Mouse (Mus musculus) adrenal gland, postnatal 36 days (tissue): ENCODE results near the gene Iqch. TPM values are rescaled to one million over a fixed set of nuclear protein-coding genes. Genes with fewer than 3 reads are reported as not detected.
"Not testable (repeated sequence)": the region's sequence is repeated elsewhere in the genome, so short reads cannot be mapped to it uniquely, and the experiment has no call there.

Experiments used
- DNase-seq, 2 experiments: peaks; one replicate each; pipeline ENCODE4 v3.0.0; 2021; ENCODE audit warnings: mixed read lengths in 1 of 2
- total RNA-seq, 2 experiments: library from RNA; stranded (reverse); gene quantifications; 2 replicates each; pipeline ENCODE4 v1.2.3; 2021

The Iqch gene
- total RNA-seq, 2 experiments from 2014 or later = not detected

DNA sequence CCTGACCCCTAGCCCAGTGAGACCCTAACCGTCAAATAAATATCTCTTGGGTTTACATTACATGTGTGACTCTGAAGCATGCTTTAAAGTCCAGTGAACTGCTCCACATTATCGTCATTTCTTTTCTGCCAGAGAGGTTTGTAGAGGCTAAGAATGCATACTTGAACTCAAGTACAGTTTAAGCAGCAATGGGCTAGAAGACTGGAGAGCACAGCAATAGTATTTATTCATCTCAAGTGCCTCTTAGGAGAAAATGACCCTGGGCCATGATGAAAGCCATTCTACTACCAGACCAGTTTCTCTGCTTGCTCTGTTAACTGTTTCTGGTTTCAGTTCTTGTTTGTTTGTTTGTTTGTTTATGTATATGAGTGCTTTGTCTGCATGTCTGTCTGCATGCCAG, 38.9 kb downstream of the Iqch start:
- no peak for DNase-seq

DNA sequence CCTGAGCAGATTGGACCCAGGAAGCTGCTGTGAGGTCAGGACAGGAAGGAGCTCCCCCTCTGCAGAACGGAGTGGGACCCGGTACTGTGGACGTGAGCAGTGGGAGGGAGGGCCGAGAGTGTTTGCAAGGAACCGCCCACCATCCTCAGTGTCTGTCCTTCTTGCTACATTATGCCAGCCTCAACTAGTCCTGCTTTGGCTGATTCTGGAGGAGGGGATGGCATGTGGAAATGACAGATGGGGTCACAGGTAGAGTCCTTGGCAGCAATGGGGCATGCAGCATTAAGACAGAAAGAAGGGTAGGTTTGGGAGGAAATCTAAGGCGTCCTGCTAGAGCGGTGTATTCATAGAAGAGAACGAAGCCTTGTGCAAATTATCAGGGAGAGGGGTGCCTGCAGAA, 40.4 kb downstream of the Iqch start:
- no peak for DNase-seq

DNA sequence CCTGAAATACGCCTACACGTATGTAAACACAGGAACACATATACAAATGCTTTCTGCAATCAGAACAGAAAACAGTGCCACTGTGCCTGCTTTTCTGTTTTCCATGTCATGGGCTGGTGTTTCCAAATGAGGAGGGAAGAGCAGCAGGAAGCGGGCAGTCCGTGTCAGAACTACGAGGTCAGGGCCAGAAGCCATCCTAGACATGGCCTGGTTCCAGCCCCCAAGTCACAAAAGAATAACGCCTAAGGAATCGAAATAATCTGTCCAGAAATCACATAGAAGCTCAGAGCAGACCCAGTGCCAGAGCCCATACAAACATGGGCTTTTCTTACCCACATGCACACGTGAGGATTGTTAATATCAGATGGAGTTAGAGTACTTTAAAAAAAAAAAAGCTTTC, 45.4 kb downstream of the Iqch start:
- peak in 1 of 2 experiments; percentile 13 for DNase-seq

DNA sequence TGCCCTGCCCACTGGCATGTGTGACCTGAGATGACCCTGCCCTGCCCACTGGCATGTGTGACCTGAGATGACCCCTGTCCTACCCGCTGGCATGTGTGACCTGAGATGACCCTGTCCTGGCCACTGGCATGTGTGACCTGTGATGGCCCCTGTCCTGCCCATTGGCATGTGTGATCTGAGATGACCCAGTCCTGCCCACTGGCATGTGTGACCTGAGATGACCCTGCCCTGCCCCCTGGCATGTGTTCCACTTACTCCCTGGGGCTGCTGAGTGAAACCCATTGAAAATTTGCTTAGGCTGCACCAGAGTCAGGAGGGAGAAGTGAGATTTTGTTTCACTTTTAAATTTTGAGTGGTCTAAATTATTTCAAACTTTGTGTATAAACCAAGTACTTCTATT, 46.0 kb downstream of the Iqch start:
- peak in 1 of 2 experiments; percentile 34 for DNase-seq

DNA sequence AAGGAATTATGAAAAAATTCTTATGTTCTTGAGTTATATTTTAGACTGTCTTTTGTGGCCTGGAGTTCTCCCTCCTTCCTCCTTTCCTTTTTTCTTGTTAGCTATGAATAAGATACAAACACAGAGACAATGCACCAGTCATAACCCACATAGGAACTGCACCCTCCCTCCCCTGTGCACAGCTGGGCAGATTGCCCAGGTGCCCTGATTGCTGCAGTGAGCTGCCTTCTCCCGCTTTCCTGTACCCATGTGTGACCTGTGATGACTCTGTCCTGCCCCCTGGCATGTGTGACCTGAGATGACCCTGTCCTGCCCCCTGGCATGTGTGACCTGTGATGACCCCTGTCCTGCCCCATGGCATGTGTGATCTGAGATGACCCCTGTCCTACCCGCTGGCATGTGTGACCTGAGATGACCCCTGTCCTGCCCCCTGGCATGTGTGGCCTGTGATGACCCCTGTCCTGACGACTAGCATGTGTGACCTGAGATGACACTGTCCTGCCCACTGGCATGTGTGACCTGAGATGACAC, 46.8 kb downstream of the Iqch start:
- peak in 1 of 2 experiments; percentile 30 for DNase-seq

DNA sequence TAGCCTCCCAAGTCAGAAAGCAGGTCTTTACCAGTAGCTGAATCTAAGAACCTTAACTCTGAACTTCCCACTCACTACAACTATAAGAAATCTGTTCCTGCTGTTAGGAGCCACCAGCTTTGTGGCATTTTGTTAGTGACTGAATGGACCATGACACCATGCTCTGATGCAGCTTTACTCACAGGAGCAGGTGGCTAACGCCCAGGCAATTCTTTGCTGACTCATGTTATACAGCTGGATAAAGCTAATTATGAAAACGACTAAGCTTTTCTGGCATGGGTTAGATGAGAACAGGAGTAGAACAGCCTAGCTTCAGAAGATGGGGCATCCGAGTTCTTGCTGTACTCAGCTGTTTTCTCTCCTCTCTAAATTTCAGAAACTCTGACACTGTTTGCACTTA, 48.7 kb downstream of the Iqch start:
- no peak for DNase-seq

DNA sequence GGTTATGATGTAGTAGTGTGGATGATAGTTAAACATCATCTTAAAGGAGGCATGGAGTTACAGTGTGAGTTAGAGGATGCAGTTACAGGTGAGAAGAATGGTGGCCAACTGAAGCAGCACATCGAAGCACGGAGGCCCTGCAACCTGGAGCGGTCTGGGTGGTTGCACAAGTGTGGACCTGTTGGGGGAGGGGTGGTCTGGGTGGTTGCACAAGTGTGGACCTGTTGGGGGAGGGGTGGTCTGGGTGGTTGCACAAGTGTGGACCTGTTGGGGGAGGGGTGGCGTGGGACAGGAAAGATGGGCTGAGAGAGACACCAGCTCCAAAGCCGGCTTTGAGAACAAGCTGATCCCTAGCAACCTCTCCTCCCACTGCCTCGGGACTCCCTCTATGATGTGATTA, 51.6 kb downstream of the Iqch start:
- not testable (repeated sequence) for DNase-seq

DNA sequence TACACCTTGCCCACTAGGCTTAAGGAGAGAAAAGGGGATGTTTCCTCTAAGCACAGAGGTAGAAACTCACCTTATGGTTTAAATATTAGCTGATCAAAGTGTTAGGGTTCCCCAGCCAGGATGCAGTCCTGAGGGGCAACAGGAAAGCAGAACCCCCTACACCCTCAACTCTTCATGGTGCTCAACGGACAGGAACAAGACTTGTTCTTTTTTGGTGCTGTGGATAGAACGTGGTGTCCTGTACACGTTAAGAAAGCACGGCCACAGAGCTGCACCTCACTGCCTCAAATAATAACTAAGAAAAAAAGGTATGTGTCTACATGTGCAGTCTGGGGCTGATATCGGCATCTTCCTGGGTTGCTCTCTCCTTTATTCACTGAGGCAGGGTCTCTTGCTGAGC, 53.3 kb downstream of the Iqch start:
- no peak for DNase-seq

DNA sequence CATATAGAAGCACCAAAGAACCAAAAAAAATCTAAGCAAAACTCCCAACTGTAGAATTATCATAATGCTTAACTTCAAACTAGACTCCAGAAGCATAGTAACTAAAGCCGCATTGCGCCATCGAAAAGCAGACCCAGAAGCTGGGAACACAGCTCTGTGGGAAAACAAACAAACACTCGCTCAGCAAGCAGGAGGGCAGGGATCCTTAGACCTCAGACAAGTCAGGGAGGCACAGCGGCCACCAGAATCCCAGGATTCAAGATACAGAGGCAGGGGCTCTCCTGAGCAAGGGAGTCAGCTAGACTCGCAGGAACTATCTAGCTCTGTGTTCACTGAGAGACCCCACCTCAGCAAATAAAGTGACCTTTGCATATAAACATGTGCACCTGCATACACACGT, 60.4 kb downstream of the Iqch start:
- DNase-seq = no peak

DNA sequence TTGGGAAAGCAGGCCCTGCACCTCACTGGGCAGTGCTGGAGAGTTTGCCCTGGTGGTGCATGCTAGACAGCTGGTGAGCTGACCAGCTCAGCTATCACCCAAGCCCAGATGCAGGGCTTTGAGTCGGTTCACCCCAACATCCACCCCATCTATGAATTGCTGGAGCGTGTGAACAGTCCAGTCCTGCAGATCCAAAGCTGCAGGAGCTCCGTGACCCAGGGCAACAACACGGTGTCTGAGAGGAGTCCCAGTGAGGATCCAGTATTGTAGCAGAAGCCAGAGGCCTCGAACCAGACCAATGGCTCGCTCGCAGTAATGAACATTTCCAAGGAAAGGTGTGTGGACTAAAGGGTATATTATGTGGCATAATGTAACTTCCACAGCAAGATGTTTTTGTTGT, 61.0 kb downstream of the Iqch start:
- DNase-seq = no peak

DNA sequence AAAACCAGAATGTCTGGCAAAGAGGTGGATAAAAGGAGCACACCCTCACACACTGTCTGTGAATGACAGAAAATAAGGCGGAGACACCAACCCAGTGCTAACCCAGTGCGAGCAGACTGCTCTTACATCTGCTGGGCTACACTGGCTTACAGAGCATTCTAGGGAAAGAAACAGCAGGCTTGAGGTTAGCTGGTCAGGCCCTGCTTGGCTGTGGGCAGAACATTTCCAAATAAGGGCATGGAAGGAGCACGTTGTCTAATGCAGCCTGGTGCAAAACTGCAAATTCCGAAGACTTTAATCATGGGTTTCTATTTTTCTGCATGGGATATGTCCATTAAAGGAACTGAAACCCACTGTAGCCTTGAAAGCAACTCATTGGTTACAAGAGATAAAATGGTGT, 64.8 kb downstream of the Iqch start:
- no peak for DNase-seq

DNA sequence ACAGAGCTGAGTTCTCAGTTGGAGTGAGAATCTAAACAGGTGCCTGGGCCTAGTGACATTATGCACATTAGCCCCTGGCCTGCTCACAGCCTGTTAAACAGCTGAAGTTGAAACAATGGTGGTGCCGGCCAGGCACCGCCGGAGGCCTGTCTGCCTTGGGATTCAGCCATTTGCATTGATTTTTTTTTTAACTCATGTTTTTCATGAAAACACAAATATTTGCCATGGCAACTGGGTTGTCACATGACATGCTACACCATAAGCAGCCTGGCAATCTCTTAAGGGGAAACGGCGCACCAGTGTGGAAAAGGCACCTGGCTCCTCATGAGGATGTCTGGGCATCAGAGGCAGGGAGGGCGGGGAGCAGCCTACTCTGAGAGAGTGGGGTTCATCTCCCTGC, 67.3 kb downstream of the Iqch start:
- DNase-seq = no peak

DNA sequence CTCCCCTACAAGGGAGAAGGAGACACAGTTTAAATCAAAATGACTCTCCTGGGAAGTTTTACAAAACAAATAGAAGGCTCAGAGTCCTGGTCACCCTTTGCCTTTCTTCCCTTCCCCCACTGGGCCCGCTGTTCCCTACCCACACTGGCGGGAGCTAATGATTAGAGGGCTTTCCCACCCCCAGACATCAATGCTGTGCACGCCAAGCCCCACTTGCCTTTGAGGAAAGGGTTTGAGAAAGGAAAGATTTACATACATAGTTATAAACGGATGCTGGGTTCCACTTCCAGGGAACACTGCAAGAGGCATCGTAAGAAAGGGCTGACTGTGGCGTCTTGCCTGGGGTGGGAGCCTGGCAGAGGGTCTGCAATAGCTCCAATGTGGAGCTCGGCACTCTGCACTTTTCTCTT, 67.9 kb downstream of the Iqch start:
- DNase-seq = peak in 1 of 2 experiments; percentile 14

DNA sequence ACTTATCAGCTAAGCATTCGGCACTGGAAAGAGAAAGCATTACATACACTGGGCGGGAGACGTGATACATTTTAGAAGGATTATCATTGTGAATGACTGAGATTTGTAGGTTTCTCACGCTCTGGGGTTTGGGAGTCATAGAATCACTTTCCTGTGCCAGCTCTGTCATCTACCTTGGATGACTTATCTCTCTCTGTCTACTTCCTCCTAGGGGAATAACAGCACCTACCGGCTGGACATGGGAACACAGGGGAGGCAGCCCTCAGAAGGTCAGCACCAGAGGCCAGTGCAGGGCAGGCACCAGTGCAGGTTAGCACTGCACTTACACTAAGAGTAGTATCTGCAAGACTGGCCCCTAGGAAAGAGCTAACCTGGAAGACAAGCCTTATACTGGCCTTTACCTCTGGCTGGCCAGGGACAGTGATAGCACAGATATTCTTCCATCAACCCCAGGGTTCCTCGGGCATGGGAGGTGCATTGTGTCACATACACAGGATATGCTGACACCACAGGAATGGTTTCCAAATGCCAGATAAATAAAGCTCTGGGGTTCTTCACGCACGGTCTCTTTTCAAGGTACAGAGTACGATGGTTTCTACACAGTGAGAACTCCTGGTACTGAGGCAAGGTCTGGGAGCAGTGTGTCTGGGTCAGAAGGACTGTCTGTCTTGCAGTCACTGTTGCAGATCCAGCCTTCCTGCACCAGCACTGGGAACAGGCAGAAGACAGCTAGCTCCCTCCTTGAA, 69.2 kb downstream of the Iqch start:
- peak; percentile 8 to 28 for DNase-seq

DNA sequence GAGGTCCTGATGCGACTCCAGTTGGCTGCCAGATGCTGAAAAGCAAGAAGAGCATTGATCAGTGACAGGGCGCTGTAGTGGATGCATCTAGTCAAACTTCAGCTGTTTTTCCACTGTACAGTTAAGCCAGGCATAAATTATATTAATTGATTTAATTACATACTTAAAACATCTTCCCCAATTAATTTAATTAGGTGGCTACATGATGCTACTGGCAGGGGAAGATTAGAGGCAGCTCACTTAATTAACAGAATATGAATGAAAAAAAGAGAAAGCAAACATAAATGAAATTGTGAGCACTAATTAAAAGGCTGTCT, 78.4 kb downstream of the Iqch start:
- DNase-seq = no peak

DNA sequence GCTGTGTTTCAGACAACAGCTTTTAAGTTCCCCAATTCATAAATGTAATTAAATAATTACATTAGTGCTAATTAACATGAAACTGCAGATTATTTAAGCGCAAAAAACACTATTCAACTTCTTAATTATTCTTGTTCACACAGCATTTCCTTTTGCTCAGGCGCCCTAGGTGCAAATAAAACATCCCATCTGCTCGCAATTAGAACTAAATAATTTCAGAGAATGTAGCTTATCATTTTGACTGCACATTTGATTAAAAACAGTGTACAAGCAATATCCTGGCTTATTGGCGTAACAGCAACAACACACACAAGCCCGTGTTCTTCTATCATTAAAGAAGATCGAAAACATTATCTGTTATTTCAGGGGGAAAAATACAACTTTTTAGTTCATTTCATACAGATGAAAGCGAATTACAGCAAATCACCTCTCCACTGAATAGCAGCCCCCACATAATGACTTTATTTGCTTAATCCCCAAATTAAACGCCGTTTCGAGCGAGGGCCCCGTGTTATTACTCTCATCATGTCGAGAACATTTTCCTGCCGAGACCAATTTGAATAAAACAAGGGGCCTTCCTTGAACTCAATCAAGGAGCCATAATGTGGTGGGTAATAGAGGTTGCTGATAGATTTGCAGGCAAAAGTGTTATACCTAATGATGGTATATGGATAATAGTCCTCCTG, 78.9 kb downstream of the Iqch start:
- no peak for DNase-seq

DNA sequence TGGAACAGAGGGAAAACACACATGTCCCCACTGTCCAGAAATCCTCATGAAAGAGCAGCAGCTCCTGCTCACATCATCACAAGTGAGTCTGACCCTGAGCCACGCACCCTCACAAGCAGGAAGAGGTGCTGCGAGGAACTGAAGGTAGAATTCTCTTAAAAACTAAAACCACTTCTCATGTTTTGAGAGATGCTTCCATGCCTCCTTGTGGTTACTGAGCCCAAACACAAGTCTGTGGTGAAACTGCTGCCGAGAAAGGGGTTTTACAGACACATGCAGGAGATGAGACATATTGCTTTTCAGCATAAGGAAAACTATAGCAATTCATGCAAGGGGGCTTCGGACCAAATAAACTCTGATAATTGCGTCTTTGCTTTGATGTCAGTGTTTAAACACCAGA, 89.4 kb downstream of the Iqch start:
- DNase-seq = no peak

DNA sequence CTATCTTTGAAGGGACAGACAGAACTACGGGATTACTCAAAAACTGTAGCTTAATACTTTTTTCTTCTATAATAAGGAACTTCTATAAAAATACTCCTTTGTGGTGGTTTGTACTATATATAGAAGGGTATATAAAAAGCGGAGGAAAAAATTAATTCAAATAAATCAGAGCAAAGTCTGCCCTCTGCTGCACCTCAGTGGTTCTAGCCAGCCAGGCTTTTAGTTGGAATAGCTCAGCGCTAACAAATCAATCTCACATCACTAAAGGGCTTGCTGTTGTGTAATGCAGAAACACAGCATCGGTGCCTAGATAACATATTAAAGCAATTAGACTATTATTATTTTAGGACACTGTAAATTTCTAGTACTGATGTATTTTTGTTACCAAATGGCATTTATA, 91.3 kb downstream of the Iqch start:
- DNase-seq = no peak

DNA sequence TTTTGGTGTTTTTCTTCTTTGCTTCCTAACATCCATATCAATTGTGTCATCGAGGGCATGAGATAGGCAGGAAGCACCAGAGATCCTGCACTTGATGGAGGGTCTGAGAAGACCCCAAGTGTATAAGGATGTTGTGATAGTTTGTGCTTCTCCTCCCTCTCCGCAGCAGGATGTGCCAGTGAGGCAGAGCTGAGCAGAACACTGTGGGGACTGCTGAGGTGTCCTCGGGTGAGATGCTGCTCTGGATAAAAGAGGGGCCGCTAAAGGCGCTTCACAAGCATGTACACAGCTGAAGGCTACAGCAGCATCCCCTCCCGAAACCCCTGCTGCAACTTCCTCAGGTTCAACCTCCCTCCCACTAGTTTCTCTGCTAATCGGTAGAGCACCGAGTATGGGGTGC, 95.2 kb downstream of the Iqch start:
- DNase-seq = no peak

DNA sequence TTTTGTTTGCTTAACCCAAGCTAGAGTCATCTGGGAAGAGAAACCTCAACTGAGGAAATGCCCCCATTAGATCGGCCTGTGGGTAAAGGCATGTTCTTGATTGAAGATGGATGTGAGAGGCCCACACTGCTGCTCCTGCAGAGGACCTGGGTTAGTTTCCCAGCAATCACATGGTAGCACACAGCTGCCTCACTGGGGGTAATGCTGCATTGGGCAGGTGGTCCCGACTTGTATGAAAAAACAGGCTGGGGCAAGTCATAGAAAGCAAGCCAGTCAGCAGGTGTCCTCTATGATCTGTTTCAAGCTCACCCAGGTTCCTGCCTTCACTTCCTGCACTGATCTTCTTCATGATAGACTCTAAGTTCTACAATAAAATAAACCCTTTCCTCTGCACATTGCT, 98.4 kb downstream of the Iqch start:
- no peak for DNase-seq

DNA sequence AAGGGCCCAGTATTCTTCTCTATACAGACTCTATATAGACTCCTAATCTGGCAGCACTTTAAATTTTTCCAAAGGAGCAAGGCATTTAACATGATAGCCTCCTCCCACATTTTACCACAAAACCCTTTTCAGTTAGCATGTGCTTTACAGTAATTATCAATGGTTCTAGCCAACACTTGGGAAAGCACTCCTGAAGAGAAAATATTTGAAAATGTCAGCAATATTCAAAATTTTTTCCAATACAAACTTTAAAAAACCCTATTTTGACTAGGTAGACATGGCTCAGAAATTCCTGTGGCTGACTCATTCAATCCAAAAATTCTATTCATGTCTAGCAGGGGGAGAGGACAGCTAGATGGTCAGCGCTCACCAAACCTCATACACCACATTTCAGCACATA, 100.8 kb downstream of the Iqch start:
- DNase-seq = no peak

DNA sequence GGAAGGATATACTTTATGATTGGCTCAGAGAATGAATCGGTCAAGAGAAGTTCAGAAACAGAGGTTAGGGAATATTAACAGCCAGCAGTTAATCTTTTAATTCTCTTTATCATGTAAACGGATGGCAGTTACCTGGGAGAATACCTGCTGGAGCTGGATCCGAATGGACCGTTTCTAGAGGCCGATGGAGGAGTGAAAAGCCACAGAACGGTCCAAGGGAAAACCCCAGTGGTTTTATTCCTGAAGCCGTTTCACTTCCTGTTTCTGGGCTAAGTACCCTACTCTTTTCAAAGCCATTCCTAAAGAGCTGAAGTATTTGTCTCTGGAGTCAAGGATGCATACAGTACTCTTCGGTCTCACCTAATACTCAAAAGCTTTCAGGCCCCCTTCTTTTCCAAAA, 102.4 kb downstream of the Iqch start:
- DNase-seq = no peak

DNA sequence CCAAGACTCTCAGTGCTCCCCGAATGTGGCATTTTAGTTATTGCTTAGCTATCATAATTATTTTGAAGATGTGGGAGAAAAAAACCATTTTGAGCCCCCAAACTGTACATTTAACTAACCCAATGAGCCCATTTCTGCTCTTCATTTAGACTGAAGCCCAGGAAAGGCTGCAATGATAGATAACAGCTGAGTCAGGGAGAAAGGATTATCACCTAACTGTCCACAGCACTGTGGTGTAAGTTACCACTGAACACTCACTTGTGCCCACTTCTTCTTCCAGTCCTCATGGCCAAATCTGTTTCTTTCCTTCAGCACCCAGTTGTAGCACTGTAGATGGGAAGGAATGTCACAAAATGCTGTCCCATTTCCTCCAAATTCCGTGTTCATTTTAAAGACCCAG, 106.5 kb downstream of the Iqch start:
- no peak for DNase-seq

DNA sequence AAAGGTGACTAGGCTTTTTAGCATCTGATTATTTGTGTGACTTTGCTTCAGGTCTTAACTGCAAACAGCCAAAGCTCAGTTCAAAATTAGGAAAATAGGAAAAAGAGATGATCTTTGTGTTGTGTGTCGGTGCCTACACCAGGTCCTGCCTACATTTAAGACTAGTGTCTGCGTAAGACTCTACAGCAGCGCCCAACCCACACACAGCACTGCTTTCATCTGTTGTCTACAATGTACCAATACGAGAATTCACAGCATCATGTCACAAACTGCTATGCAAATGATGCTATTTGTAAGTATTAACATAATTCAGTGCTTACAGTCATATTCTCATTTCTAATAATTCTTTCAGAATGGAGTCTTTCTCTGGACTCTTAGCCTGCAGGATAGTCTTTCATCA, 108.5 kb downstream of the Iqch start:
- DNase-seq = no peak
